Mouse (Mus musculus): Measurements from ENCODE around the gene Otud4. TPM values are rescaled to one million over a fixed set of nuclear protein-coding genes. Genes with fewer than 3 reads are reported as not detected.

The Otud4 gene
- 79.1 to 93.1 TPM (median 84.8 TPM) in 4 replicates for total RNA-seq (2023)

GRCm38 (mm10) chr8:79639586-79640451, at the start of gene Otud4:
Otud4 (plus strand) TSS chr8:79639618.

GRCm38 (mm10) chr8:79711064-79711961, 71.9 kb downstream of the Otud4 start, which contains the start of the genes Abce1 and Anapc10:
Abce1 (minus strand) TSS chr8:79711740.
Anapc10 (plus strand) TSS chr8:79711820.

Other genes starting within 250 kb of the Otud4 start
- 6.0 to 7.9 TPM (median 7.3 TPM) in 4 replicates for gene Smad1, start 240.1 kb upstream of the Otud4 start, total RNA-seq (2023)
- gene Abce1, start 72.1 kb downstream of the Otud4 start, total RNA-seq (2023) = 72.3 to 83.1 TPM (median 77.0 TPM) in 4 replicates
- gene Anapc10, start 72.2 kb downstream of the Otud4 start, total RNA-seq (2023) = 4.4 to 8.6 TPM (median 6.9 TPM) in 4 replicates